Mouse (Mus musculus): ENCODE results near the gene Mtmr11. TPM values are rescaled to one million over a fixed set of nuclear protein-coding genes. Genes with fewer than 3 reads are reported as not detected.

The Mtmr11 gene
- 33.5 and 33.6 TPM in 2 replicates for polyA plus RNA-seq (2015; fragmentation: Nextera tagmentation; extraction: Ambion mirVana)

DNA sequence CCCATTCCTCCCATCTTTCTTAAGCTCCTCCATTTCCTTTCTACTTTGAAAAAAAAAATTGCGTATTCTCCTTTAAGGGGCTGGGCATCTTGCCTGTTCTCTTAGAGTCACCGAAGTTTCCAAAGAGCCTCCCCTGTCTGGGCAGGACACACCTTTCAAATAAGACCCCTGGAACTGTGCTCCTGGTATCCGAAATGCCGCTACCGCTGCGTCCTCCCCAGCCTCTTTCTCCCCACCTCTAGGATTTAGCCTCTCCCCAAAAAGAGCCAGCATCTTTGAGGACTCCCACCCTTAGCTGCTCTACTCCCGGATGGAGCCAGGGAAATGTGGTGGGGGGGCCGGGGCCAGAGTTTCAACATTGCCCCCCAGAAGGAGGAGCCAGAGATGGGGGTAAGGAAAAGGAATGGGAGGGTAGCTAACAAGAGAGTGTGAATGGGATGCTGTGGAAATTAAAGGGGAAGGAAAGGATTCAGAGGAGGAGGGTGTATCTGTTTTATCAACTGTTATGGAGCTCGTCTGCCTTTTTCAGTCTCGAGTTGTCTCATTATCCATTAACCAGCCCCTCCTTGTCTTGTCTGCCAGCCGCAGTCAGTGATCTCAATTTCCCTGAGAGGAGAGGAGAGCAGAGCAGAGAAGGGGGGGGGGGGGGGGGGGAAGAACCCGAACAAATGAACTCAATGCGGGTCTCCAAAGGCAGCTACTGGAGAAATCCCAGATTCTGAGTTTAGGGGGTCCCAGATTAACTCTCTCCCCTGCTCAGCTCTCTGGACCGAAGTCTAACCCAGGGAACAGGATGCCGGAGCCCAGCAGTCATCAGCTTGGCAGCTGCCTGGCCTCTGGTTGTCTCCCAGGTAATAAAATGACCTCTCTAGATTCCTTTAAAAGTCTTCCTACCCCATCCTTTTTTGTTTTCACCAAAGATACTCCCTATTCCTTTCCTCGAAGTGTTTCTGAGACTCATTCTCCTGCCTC lies at the start of gene Mtmr11:
Mtmr11 (plus strand) TSS at position 136 of the 972 bp plus-strand sequence.
- Histone ChIP-seq H3K27ac (peak within 1 kb of the TSS; percentile 95), H3K27me3 (no peaks in the 10 kb centered on the region), H3K4me2 (peak within 1 kb of the TSS; percentile 83), H3K36me3 (peaks cover 11% of the 10 kb centered on the region; the same call in 1 of the 2 replicates), H3K4me1 (peaks cover 29% of the 10 kb centered on the region), H3K4me3 (peak within 1 kb of the TSS; percentile 55), H3K9me3 (no peaks in the 10 kb centered on the region), H3K9ac (peak within 1 kb of the TSS; percentile 56)
- peak; percentile 30; the same call in 1 of the 2 replicates for ATAC-seq (ENCODE audit: insufficient number of reproducible peaks, low FRiP score, low TSS enrichment, low read depth)
- 5% methylated on average over 16 of the region's 16 CpGs for WGBS

DNA sequence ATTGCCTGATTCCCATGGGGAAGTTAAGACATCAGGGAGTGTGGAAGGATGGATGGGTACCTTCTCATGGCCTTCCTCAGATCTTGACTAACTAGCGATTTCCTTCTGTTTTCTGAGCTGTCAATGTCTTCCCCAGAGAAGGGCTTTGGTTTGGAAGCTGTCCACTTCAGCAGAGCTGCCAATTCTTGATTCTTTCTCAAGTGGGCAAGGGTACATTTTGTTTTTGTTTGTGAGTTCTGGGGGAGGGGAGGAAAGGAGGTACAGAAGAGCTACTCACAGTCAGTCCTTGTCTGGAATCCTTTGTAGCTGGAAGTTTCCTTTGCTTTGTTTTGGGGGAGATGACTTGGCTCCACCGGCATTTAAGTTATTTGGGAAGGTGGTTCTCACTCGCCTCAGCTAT lies 48.6 kb upstream of the Mtmr11 start:
- Histone ChIP-seq H3K27me3 (no peaks in the 10 kb centered on the region), H3K9me3 (no peaks in the 10 kb centered on the region), H3K36me3 (no peaks in the 10 kb centered on the region), H3K4me1 (no peaks in the 10 kb centered on the region), H3K4me2 (no peak overlapping the region), H3K27ac (no peak overlapping the region), H3K9ac (no peak overlapping the region), H3K4me3 (no peak overlapping the region)
- 52% methylated on average over 3 of the region's 3 CpGs for WGBS
- ATAC-seq (ENCODE audit: insufficient number of reproducible peaks, low FRiP score, low TSS enrichment, low read depth), result no peak

DNA sequence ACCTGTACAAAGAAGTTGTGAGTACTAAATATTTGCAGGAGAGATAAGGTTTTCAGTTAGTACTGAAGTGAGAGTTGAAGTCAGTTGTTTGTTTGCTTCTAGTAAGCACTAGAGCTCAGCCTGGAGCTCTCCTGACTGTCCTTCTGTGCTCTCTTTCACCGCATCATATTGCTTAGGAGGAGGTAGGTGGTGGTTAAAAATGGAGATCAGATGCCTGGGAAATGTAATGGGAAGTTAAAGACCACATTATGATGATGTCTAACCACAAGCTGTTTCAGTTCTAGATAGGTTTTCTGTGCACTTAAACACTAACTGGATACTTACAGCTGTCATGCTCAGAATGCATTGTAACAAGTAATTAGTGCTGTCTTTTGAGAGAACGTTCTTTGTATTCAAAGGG lies 43.7 kb upstream of the Mtmr11 start:
- Histone ChIP-seq H3K27ac (no peak overlapping the region), H3K4me3 (no peak overlapping the region), H3K27me3 (no peaks in the 10 kb centered on the region), H3K4me1 (no peaks in the 10 kb centered on the region), H3K4me2 (no peak overlapping the region), H3K9ac (no peak overlapping the region), H3K36me3 (no peaks in the 10 kb centered on the region), H3K9me3 (no peaks in the 10 kb centered on the region)
- ATAC-seq (ENCODE audit: insufficient number of reproducible peaks, low FRiP score, low TSS enrichment, low read depth), result no peak
- WGBS, result 74% methylated on average over 2 of the region's 2 CpGs

DNA sequence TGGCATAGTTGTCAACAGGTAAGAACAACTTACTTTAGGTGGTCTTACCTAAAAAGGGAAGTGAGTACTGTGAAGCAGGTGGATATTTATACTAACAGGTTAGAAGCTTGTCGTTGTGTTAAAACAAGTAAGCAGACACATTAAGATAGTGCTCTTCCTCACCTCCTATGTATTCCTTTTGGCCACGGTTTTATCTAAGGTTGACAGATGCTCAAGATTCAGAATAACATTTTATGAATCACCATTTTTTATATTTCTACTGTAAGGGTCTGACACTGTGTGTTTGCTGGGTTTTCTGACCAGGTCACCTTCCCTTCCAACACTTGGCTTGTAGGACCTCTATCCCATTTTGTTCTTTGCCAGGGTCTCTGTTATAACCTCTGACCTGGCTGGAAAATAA lies 43.1 kb upstream of the Mtmr11 start:
- Histone ChIP-seq H3K27me3 (no peaks in the 10 kb centered on the region), H3K9me3 (no peaks in the 10 kb centered on the region), H3K4me2 (no peak overlapping the region), H3K9ac (no peak overlapping the region), H3K27ac (no peak overlapping the region), H3K36me3 (no peaks in the 10 kb centered on the region), H3K4me3 (no peak overlapping the region), H3K4me1 (no peaks in the 10 kb centered on the region)
- 93% methylated on average over 2 of the region's 2 CpGs for WGBS
- ATAC-seq (ENCODE audit: insufficient number of reproducible peaks, low FRiP score, low TSS enrichment, low read depth), result no peak

DNA sequence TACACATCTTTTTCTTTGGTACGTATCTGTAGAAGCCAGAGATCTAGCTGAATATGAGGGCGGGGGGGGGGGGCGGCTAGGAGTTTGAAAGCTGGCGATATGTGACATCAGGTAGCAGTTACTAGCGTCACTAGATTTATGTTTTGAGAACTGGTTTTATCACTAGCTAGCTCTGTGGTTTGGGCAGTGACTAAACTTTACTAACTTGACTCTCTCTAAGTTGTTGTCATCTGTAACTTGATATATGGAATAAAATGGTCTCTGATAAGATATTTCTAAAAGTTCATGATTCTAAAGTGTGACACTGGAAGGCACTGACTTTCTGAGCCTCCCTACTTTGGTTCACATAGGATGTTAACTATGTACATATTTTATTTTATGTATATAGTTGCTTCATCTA lies 37.6 kb upstream of the Mtmr11 start:
- no peak for ATAC-seq (ENCODE audit: insufficient number of reproducible peaks, low FRiP score, low TSS enrichment, low read depth)
- Histone ChIP-seq H3K4me2 (no peak overlapping the region), H3K9ac (no peak overlapping the region), H3K27ac (no peak overlapping the region), H3K27me3 (no peaks in the 10 kb centered on the region), H3K4me1 (peaks cover 3% of the 10 kb centered on the region; the same call in 1 of the 2 replicates), H3K9me3 (no peaks in the 10 kb centered on the region), H3K36me3 (no peaks in the 10 kb centered on the region), H3K4me3 (no peak overlapping the region)
- WGBS, result 85% methylated on average over 5 of the region's 5 CpGs

DNA sequence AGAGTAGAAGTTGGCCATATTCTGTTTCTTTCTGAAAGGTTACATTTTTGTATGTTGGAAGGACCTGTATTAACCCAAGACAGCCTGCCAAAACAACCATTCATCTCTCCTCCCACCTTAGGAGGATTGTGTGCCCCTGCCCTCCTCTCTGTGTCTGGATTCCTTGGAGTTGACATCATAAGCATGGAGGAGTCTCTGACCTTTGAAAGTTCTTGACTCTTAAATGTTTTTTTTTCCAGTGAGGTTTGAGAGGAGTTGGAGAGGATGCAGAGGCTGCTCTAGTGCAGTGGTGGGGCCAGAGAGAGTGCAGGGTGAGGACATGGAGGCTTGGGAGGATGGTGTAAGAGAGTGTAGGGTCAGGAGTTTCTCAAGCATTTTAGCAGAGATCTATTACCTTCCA lies 33.7 kb upstream of the Mtmr11 start:
- Histone ChIP-seq H3K4me2 (no peak overlapping the region), H3K27ac (no peak overlapping the region), H3K4me3 (no peak overlapping the region), H3K36me3 (no peaks in the 10 kb centered on the region; the same call in 1 of the 2 replicates), H3K9me3 (no peaks in the 10 kb centered on the region), H3K9ac (no peak overlapping the region), H3K4me1 (peaks cover 3% of the 10 kb centered on the region; the same call in 1 of the 2 replicates), H3K27me3 (no peaks in the 10 kb centered on the region)
- ATAC-seq (ENCODE audit: insufficient number of reproducible peaks, low FRiP score, low TSS enrichment, low read depth), result no peak

DNA sequence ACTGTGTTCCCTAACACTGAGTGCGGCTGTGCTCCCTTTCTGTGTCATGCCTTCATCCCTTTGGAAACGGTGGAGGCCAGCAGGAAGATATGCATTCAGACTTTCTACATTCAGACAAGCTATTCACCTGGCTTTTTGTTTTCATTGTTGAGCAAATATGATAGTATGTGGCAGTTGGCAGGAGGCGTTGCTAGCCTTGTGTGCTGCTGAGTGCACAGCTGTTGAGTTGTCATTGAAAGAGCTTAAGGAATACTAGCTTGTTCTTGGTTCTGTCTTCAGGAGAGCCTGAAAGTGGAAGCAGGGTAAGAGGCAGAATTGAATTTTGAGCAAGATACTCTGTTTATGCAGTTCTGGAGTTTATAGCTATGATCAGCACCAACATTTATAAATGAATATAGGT lies 29.3 kb upstream of the Mtmr11 start:
- Histone ChIP-seq H3K27ac (no peak overlapping the region), H3K4me2 (no peak overlapping the region), H3K4me1 (peaks cover 5% of the 10 kb centered on the region; the same call in 1 of the 2 replicates), H3K4me3 (no peak overlapping the region), H3K9me3 (no peaks in the 10 kb centered on the region), H3K27me3 (no peaks in the 10 kb centered on the region), H3K9ac (no peak overlapping the region), H3K36me3 (no peaks in the 10 kb centered on the region; the same call in none of the 2 replicates)
- WGBS, result 85% methylated on average over 3 of the region's 3 CpGs
- no peak for ATAC-seq (ENCODE audit: insufficient number of reproducible peaks, low FRiP score, low TSS enrichment, low read depth)

DNA sequence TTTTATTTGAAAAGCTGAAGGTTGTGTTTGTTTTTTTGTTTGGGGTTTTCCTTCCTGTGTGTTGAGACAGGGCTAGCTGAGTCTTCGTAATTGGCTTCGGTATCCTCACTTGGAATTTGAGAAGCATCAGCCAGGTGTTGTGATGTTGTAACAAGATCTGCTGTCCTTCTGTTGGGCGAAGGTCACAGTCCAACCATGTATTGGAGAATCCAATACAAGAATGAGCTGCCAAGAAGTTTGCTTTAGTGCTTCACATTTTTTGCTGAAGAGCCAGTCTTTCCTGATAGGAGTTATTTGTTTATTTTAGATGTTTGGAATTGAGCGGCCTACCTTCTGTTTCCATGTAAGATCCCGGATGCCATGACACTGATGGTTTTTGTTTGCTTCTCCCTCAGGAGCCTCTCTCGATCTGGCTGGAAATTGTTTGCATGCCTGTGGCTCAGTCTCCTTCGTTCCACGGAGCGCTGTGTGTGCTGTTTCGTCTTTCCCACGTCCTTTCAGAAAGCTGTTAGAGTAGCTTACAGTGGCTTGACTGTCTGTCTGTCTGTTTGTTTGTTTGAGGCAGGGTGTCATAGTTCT lies 28.4 kb upstream of the Mtmr11 start:
- Histone ChIP-seq H3K27ac (no peak overlapping the region; the same call in 1 of the 2 replicates), H3K4me3 (no peak overlapping the region), H3K9ac (no peak overlapping the region), H3K27me3 (no peaks in the 10 kb centered on the region), H3K36me3 (no peaks in the 10 kb centered on the region; the same call in none of the 2 replicates), H3K4me2 (no peak overlapping the region), H3K4me1 (peaks cover 2% of the 10 kb centered on the region; the same call in 1 of the 2 replicates), H3K9me3 (no peaks in the 10 kb centered on the region)
- WGBS, result 64% methylated on average over 11 of the region's 11 CpGs
- ATAC-seq (ENCODE audit: insufficient number of reproducible peaks, low FRiP score, low TSS enrichment, low read depth), result no peak

DNA sequence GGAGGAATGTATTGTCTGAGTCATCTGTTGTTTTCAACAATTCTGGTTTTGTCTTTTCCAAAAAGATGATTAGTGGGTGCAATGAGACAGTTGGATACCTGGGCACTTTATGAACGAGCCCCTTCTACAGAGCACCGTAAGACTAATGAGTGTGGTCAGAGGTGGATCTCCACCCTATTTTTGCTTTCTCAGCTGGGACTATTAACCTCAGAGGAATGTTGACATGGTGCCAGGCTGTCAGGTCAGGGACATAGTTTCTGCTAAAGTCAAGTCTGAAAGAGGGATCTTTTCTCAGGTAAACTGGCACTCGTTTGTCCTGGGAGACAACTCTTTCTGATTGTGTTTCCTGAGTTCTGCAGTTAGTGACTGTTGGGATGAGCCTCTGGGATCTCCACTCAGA lies 26.8 kb upstream of the Mtmr11 start:
- no peak for ATAC-seq (ENCODE audit: insufficient number of reproducible peaks, low FRiP score, low TSS enrichment, low read depth)
- Histone ChIP-seq H3K36me3 (no peaks in the 10 kb centered on the region; the same call in none of the 2 replicates), H3K27ac (no peak overlapping the region), H3K4me3 (no peak overlapping the region), H3K4me2 (no peak overlapping the region), H3K4me1 (peaks cover 2% of the 10 kb centered on the region; the same call in 1 of the 2 replicates), H3K9ac (no peak overlapping the region), H3K27me3 (no peaks in the 10 kb centered on the region), H3K9me3 (no peaks in the 10 kb centered on the region)
- 61% methylated on average over 3 of the region's 3 CpGs for WGBS

DNA sequence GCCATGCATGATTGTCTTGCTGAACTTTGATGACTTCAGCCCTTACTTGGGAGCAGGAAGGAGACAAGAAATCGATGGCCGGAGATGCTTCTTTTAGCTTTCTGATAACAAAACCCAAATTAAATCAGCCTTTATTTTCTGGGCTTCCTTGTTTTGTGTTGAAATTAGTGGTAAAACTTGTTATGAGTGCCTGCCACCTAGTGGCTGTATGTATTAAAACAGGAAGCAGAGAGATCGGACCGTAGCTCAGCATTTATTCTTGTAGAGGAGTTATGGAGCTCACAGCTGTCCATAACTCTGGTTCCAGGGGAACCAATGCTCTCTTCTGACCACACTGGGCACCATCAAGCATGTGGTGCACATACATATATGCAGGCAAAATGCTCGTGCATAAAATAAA lies 13.9 kb upstream of the Mtmr11 start:
- Histone ChIP-seq H3K27ac (no peak overlapping the region), H3K9ac (no peak overlapping the region), H3K4me1 (no peaks in the 10 kb centered on the region), H3K9me3 (no peaks in the 10 kb centered on the region), H3K27me3 (no peaks in the 10 kb centered on the region), H3K4me2 (no peak overlapping the region), H3K36me3 (peaks cover 58% of the 10 kb centered on the region), H3K4me3 (no peak overlapping the region)
- no peak for ATAC-seq (ENCODE audit: insufficient number of reproducible peaks, low FRiP score, low TSS enrichment, low read depth)
- WGBS, result 20% methylated on average over 5 of the region's 5 CpGs

DNA sequence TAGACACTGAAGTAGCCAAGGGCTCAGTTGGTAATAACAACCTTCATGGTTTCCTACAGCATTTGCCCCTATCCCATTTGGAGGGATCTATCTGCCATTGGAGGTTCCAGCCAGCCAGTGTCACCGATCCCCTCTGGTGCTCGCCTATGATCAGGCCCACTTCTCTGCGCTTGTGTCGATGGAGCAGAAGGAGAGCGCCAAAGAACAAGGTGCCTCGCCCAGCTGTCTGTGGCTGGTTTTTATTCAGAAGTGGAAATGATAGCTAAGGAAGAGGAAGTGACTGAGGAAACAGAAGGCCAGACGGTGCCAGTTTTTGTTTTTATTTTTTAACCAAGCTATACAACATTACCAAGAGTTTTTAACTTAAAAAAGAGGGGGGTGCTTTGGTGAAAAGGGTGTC lies 10.0 kb upstream of the Mtmr11 start:
- WGBS, result 77% methylated on average over 7 of the region's 7 CpGs
- H3K4me2 ChIP-seq, result no peak overlapping the region
- no peak for ATAC-seq (ENCODE audit: insufficient number of reproducible peaks, low FRiP score, low TSS enrichment, low read depth)
- no peak overlapping the region for H3K9ac ChIP-seq
- H3K27me3 ChIP-seq, result no peaks in the 10 kb centered on the region
- H3K9me3 ChIP-seq, result no peaks in the 10 kb centered on the region
- no peak overlapping the region for H3K27ac ChIP-seq
- H3K36me3 ChIP-seq, result peaks cover 65% of the 10 kb centered on the region
- no peaks in the 10 kb centered on the region for H3K4me1 ChIP-seq
- H3K4me3 ChIP-seq, result no peak overlapping the region

DNA sequence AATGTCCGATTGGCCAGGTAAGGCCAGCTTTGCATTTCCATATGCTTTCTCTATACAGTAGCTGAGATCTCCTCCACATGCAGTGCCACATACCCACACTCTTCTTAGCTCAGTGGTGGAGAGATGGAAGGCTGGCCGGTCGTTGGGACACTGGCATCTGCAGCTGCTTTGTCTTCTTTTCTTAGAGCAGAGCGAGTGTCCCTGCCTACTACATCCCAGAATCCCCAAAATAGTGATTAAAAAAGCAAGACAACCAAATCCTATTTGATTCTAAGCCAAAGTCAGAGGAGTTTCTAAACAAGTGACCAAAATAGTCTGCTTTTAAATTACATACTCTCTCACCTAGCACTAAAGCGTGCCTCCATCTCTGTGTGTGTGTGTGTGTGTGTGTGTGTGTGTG lies 9.2 kb upstream of the Mtmr11 start:
- no peaks in the 10 kb centered on the region for H3K9me3 ChIP-seq
- no peak for ATAC-seq (ENCODE audit: insufficient number of reproducible peaks, low FRiP score, low TSS enrichment, low read depth)
- no peaks in the 10 kb centered on the region for H3K4me1 ChIP-seq
- H3K27ac ChIP-seq, result no peak overlapping the region
- H3K4me3 ChIP-seq, result no peak overlapping the region
- H3K36me3 ChIP-seq, result peaks cover 71% of the 10 kb centered on the region
- WGBS, result 92% methylated on average over 5 of the region's 5 CpGs
- H3K27me3 ChIP-seq, result no peaks in the 10 kb centered on the region
- H3K4me2 ChIP-seq, result no peak overlapping the region
- no peak overlapping the region for H3K9ac ChIP-seq
